Mouse (Mus musculus): ENCODE measurements around the gene Zfp786.
A peak's percentile ranks its signal among the peaks of the same experiment; 100 is the strongest.
"Not testable (repeated sequence)": the region's sequence is repeated elsewhere in the genome, so short reads cannot be mapped to it uniquely, and the experiment has no call there.

Gene Zfp786

GRCm38 (mm10) chr6:47781091-47781968, 49.3 kb downstream of the Zfp786 start:
- peak; percentile 82 for DNase-seq (ENCODE audit: low read depth, low spot score)

GRCm38 (mm10) chr6:47780576-47781013, 50.1 kb downstream of the Zfp786 start:
- peak; percentile 31 for DNase-seq (ENCODE audit: low read depth, low spot score)

GRCm38 (mm10) chr6:47771760-47772159, 58.9 kb downstream of the Zfp786 start:
- DNase-seq (ENCODE audit: low read depth, low spot score), result not testable (repeated sequence)

GRCm38 (mm10) chr6:47771113-47771512, 59.6 kb downstream of the Zfp786 start:
- not testable (repeated sequence) for DNase-seq (ENCODE audit: low read depth, low spot score)

GRCm38 (mm10) chr6:47769861-47770260, 60.8 kb downstream of the Zfp786 start:
- DNase-seq (ENCODE audit: low read depth, low spot score), result not testable (repeated sequence)
